In the genomic region with DNA sequence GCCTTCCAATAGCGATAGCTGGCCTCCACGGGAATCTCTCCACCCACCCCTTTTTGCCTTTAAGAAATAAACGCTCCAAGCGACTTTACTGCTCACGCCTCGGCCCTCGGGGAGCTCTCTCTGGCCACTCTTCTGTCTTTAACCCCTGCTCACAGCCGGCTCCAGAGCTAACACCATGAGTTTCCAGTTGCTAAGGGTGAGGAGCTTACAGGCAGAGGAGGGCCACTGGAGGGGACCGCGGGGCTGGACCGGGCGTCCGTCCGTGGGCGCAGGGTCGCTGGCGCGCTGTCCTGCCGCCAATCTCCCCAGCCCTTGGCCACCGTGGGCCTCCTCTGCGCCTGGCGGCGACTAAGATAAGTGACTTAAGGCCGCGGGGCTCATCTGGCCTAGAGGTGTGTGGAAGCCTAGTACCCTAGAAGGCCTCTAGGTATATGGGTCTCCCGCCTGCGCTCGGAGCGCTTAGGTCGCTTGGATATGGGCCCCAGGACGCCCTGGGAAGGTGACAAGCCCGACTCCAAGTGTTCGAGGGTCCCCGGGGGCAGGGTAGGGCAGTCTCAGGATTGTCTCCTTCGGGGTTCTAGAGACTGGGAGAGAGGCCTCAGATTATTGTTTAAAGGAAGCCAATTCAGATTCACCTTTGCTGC, we compare ENCODE assay signal across 27 mouse cellular contexts. TPM values are rescaled to one million over a fixed set of nuclear protein-coding genes. Genes with fewer than 3 reads are reported as not detected.
A peak's percentile ranks its signal among the peaks of the same experiment; 100 is the strongest.
DNase-seq lines count a peak whose midpoint lies in the region; ATAC-seq and TF ChIP-seq lines count a peak whose summit lies in the region.
"Had no signal": no experiment of that assay in that cellular context is flagged by ENCODE, and none has a peak within 500 bp of the region (broad histone marks: within the 10 kb centered on the region; RNA-seq: fewer than 3 reads in every experiment).

No protein-coding gene starts in this region.

- no peaks in the 10 kb centered on the region for H3K36me3 ChIP-seq in neural tube, embryonic 15.5 days
- no peaks in the 10 kb centered on the region for H3K36me3 ChIP-seq in embryonic facial prominence, embryonic 10.5 days (replicated peaks)
- H3K36me3 ChIP-seq: neural tube, embryonic 12.5 days; stomach, embryonic 15.5 days had no signal

- H3K9ac ChIP-seq in neural tube, embryonic 15.5 days (replicated peaks) = no peak overlapping the region
- H3K9ac ChIP-seq: hindbrain, embryonic 14.5 days; neural tube, embryonic 12.5 days; stomach, embryonic 15.5 days had no signal

- no peak overlapping the region for H3K27ac ChIP-seq in neural tube, embryonic 15.5 days (replicated peaks)
- H3K27ac ChIP-seq in embryonic facial prominence, embryonic 10.5 days (replicated peaks) = no peak overlapping the region
- H3K27ac ChIP-seq in layer of hippocampus, adult 2 months = no peak overlapping the region
- H3K27ac ChIP-seq: hindbrain, embryonic 14.5 days; neural tube, embryonic 12.5 days; stomach, embryonic 15.5 days had no signal

- ATAC-seq in neural tube, embryonic 15.5 days (ENCODE audit: low FRiP score) = no peak
- no peak for ATAC-seq in granulocyte monocyte progenitor cell, adult 5-6 weeks (replicated peaks; ENCODE audit: poor library complexity, severe bottlenecking)
- ATAC-seq: forebrain, embryonic 14.5 days had no signal

- peak; percentile 87 for DNase-seq in heart, adult 11 months
- DNase-seq in heart, postnatal 14 days = no peak
- peak; percentile 47 for DNase-seq in neural tube, embryonic 10.5 days (ENCODE audit: extremely low spot score, low spot score)
- peak; percentile 50 for DNase-seq in embryonic facial prominence, embryonic 10.5 days (ENCODE audit: low spot score)
- no peak for DNase-seq in layer of hippocampus, adult 2 months (ENCODE audit: low spot score in 2 of 2)
- DNase-seq: adrenal gland, adult 8-10 months; cerebellum, adult 9-10 months; gastrocnemius, postnatal 25 days; heart, postnatal 10 days; kidney, adult 11 months; liver; lung, postnatal 10 days; right cerebral cortex, postnatal 14 days; thymus, adult 2 months had no signal

- no peaks in the 10 kb centered on the region for H3K9me3 ChIP-seq in neural tube, embryonic 15.5 days (replicated peaks)
- H3K9me3 ChIP-seq in embryonic facial prominence, embryonic 10.5 days = no peaks in the 10 kb centered on the region
- H3K9me3 ChIP-seq: neural tube, embryonic 12.5 days; stomach, embryonic 15.5 days had no signal

- intact Hi-C loops in heart, postnatal 14 days (cut with DNase I) = no loop called here

- H3K4me1 ChIP-seq in neural tube, embryonic 15.5 days = peaks cover 25% of the 10 kb centered on the region
- peaks cover 61% of the 10 kb centered on the region for H3K4me1 ChIP-seq in embryonic facial prominence, embryonic 10.5 days

- 3% methylated on average over 35 of the region's 35 CpGs for WGBS in neural tube, embryonic 15.5 days
- 2% methylated on average over 35 of the region's 35 CpGs for WGBS in embryonic facial prominence, embryonic 10.5 days

- no peak overlapping the region for H3K4me3 ChIP-seq in neural tube, embryonic 15.5 days (replicated peaks)
- no peak overlapping the region for H3K4me3 ChIP-seq in embryonic facial prominence, embryonic 10.5 days
- H3K4me3 ChIP-seq in layer of hippocampus, adult 2 months = no peak overlapping the region
- H3K4me3 ChIP-seq: neural tube, embryonic 12.5 days; stomach, embryonic 15.5 days had no signal

- H3K4me2 ChIP-seq in neural tube, embryonic 15.5 days = no peak overlapping the region
- H3K4me2 ChIP-seq: heart, embryonic 11.5 days; hindbrain, embryonic 14.5 days; neural tube, embryonic 12.5 days; stomach, embryonic 15.5 days had no signal

- no peak for TF ChIP-seq CTCF in layer of hippocampus, adult 2 months (conservative IDR thresholded peaks at IDR 0.05)

- H3K27me3 ChIP-seq in neural tube, embryonic 15.5 days (replicated peaks) = peaks cover 76% of the 10 kb centered on the region
- H3K27me3 ChIP-seq in embryonic facial prominence, embryonic 10.5 days (replicated peaks; ENCODE audit: low read depth, poor library complexity, severe bottlenecking) = peaks cover 91% of the 10 kb centered on the region

RNA-seq across cellular contexts. Expression of a gene that starts 3.7 kb away (rescaled TPM):
- total RNA-seq in heart, postnatal 14 days (2021) = not detected
- polyA plus RNA-seq in neural tube, embryonic 15.5 days (2015; fragmentation: Nextera tagmentation; extraction: Ambion mirVana) = 0.26 and 0.64 TPM in 2 replicates
- polyA plus RNA-seq in embryonic facial prominence, embryonic 10.5 days (2016; fragmentation: Nextera tagmentation; extraction: Ambion mirVana) = 13.7 and 15.4 TPM in 2 replicates
- under 1 TPM; 0.20 to 0.26 TPM for total RNA-seq in layer of hippocampus, adult 2 months (2021)
- not detected in 2 replicates for total RNA-seq in granulocyte monocyte progenitor cell, adult 5-6 weeks (2014; fragmentation: Nextera tagmentation)
- not detected in 2 replicates for total RNA-seq in granulocyte monocyte progenitor cell, adult 5-6 weeks (2017)
- total RNA-seq: adrenal gland, adult 8-10 months; CH12.LX; common myeloid progenitor, adult 5-6 weeks; gastrocnemius, postnatal 25 days; heart, postnatal 10 days; megakaryocyte progenitor cell, adult 5-6 weeks had no signal
- polyA plus RNA-seq: large intestine, adult 2 months; liver, embryonic 16.5 days; spleen, adult 2 months had no signal

Comparison
In these comparisons a context has a peak if more than half of its experiments do, and no peak if none do; other contexts are left out.
1. DNase-seq: peak in heart, adult 11 months (single experiment), neural tube, embryonic 10.5 days (single experiment) and embryonic facial prominence, embryonic 10.5 days (single experiment); none in heart, postnatal 14 days (0 of 2) and layer of hippocampus, adult 2 months (0 of 2).